Mouse (Mus musculus): ENCODE results near the gene Stap2.

The Stap2 gene

DNA sequence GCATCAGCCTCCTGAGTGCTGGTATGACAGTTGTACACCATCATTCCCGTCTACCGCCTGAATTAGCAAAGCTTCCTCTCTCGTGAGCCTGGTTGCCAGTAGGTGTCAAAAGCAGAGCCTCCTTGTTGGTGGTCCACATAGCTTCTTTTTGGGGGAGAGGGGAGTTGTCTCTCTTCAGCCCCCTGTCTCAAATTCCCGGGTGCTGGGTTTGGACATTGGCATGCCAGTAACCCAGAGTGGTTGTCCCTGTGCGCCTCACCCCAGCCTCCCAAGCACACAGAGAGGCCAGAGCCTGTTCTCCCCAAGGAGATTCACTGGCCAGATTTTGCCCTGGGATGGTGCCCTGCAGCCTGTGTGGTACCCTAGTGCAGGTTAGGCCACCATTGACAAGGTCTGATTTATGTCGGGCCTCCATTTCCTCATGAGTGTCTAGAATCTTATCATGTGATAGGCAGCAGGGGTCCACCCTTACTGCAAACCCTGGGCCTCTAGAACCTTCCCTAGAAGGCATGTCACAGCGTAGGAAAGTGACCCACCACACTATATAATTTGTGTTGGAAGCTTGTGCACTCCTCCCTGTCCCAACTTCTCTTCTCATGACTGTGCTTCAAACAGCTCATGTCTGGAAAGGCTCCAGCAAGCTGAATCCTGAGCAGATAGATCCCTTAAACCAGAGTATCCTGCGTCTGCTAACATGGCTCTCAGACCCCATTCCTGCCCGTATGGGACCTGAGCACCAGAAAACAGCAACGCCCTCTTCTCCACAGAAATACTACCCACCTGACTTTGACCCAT, 45.2 kb downstream of the Stap2 start:
- no peak for DNase-seq (ENCODE audit: low read depth, low spot score)

- peak; percentile 95 for DNase-seq (ENCODE audit: low read depth, low spot score)
Observed at GRCm38 (mm10) chr17:55958918-55959728, 46.3 kb downstream of the Stap2 start, which contains the start of gene Yju2. Gene Yju2, plus strand, starts transcription at chr17:55959099.

- no peak for DNase-seq (ENCODE audit: low read depth, low spot score)
Observed at GRCm38 (mm10) chr17:55958584-55958886, 46.8 kb downstream of the Stap2 start.

GRCm38 (mm10) chr17:55957726-55958583, 47.4 kb downstream of the Stap2 start:
- no peak for DNase-seq (ENCODE audit: low read depth, low spot score)

- peak; percentile 86 for DNase-seq (ENCODE audit: low read depth, low spot score)
Observed at GRCm38 (mm10) chr17:55957168-55957567, 48.2 kb downstream of the Stap2 start.

DNA sequence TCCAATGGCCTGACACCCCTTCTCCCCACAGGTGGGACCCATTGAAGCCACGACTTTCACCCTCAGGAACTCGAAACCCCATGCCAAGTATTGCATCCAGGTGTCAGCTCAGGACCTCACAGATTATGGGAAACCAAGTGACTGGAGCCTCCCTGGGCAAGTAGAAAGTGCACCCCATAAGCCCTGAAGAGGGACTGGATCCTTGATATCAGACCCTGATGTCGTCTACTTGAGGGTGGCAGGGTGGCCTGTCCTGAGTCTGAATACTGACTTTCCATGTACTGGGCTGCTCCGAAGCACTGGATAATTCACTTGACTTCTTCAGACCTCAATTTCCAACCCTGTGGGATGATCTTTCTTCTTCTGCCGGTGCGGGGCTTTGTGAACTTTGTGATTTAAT, 48.8 kb downstream of the Stap2 start:
- DNase-seq (ENCODE audit: low read depth, low spot score) = no peak

DNA sequence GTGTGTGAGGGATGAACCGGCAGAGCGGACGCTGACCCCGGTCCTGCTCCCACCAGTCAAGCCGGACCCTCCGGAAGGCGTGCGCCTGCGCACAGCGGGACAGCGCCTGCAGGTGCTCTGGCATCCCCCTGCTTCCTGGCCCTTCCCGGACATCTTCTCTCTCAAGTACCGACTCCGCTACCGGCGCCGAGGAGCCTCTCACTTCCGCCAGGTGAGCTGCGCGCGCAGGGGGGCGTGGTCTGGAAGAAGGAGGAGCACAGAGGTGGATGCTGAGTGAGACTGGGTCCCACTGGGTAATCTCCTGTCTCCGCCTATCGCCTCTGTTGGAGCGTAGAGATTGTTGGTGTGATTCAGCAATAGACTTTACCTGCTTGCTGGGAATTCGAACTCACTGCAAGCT, 49.3 kb downstream of the Stap2 start:
- DNase-seq (ENCODE audit: low read depth, low spot score) = peak; percentile 67

- DNase-seq (ENCODE audit: low read depth, low spot score) = no peak
Observed at GRCm38 (mm10) chr17:55954229-55954628, 51.2 kb downstream of the Stap2 start.

- DNase-seq (ENCODE audit: low read depth, low spot score) = no peak
Observed at GRCm38 (mm10) chr17:55953751-55954150, 51.6 kb downstream of the Stap2 start.

GRCm38 (mm10) chr17:55952447-55953027, 52.8 kb downstream of the Stap2 start, which contains the start of gene Ebi3:
Gene Ebi3, plus strand, starts transcription at chr17:55952640.
- DNase-seq (ENCODE audit: low read depth, low spot score) = peak; percentile 37

DNA sequence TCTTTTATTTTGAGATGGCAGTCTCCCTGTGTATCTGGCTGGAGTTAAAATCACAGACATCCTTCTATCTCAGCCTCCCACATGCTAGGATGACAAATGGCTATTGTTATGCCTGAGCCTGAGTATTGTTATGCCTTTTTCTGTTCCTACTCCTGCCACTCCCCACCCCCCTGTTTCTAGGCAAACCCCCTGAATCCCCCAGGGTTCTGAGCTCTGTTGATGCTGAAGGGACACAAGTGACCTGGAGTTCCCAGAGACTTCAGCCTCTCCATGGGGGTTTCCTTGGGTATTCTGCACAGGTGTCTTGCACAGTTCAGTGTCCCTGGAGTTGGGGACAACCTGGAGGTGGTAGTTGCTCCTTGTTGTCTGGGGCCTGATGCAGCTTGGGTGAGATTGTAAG, 53.3 kb downstream of the Stap2 start:
- DNase-seq (ENCODE audit: low read depth, low spot score) = no peak

DNA sequence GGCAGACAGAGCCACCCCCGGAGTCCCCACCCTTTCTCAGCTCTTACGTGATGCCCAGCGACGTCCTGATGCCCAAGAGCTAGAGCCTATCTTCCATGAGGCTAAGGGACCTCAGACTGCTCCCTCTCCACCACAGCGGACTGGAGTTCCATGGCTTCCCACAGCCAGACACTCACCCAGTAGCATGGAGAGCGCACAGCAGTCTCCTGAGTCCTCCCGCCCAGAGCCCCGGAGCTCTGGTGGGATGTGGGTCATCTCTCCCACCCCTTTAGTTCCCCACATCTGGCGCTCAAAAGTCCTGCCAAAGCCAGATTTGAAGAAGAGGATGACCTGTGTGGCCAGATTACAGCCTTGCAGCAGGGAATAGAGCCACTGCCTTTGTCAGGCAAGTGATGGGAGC, 54.8 kb downstream of the Stap2 start:
- no peak for DNase-seq (ENCODE audit: low read depth, low spot score)

DNA sequence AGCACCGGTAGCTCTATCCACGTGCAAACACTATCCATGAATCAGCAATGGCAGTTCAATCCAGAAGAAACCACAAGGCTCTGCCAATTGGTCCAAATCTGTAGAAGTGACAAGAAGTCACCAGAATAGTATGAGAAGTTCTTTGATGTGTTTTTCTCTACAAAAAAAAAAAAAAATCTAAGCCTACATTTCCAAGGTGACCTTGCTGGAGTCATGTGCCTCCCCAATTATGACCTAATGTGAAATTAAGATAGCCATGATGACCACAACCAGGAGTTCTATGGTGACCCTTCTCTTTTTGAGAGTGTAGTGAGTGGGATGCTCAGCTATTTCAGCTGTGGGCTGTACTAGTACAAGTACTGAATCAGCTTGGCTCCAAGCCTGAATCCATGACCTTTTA, 56.0 kb downstream of the Stap2 start, which contains the start of gene Zfp119b:
TSS of gene Zfp119b (minus strand) at position 101 of the 400 bp plus-strand sequence.
- DNase-seq (ENCODE audit: low read depth, low spot score) = no peak

DNA sequence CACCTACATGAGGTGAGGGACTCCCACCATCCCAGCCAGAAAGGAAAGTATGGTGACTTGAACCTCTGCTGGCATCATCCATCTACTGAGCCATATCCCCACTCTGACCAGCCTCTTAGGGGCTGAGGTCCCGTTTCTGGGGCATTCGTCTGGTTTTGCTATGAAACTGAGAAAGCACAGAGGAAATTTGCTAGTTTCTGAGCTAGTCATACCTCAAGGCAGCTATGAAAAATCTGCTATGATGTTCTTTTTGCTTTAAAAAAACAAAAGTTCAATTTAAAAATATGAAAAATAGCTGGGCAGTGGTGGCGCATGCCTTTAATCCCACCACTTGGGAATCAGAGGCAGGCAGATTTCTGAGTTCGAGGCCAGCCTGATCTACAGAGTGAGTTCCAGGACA, 56.7 kb downstream of the Stap2 start:
- no peak for DNase-seq (ENCODE audit: low read depth, low spot score)
